Mouse (Mus musculus) fat pad, adult 2 months (tissue): ENCODE results near the gene Secisbp2.
"Not testable (repeated sequence)": the region's sequence is repeated elsewhere in the genome, so short reads cannot be mapped to it uniquely, and the experiment has no call there.

Experiments used
- DNase-seq: peaks from one replicate; pipeline ENCODE4 v3.0.0-alpha.2; 2011; ENCODE audit warnings: low read depth, low spot score; ENCODE audit errors: extremely low read depth

Secisbp2 gene

DNA sequence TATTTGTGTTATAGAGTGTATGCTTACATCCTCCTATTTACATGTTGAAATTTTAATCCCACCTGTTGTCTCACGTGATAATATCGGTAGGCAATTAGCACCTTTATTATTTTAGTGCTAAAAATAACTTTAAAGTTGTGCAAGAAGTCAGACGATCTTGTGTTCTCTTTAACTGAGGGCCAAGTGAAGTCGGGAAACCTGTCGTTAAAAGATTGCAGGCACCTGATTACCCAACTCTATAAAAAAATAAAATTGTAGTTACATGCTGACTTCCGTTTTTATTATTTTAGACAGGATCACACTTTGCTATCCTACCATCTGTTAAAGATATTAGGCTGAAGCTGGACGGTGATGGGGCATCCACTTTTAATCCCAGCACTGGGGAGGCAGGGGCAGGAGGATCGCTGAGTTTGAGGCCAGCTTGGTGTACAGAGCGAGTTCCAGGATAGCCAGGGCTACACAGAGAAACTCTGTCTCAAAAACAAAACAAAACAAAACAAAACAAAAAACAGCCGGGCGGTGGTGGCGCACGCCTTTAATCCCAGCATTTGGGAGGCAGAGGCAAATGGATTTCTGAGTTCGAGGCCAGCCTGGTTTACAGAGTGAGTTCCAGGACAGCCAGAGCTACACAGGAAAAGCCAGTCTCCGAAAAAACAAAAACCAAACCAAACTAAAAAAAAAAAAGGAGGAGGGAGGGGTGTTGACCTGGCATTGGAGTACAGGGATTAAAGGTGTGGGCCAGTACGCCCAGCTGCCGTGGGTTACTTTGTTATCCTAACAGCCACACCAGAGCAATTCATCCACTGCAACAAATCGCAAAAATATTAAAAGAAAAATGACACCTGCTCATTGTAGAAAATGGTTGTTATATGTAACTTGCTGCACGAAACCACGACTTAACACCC, 7.3 kb upstream of the Secisbp2 start:
- DNase-seq = no peak

DNA sequence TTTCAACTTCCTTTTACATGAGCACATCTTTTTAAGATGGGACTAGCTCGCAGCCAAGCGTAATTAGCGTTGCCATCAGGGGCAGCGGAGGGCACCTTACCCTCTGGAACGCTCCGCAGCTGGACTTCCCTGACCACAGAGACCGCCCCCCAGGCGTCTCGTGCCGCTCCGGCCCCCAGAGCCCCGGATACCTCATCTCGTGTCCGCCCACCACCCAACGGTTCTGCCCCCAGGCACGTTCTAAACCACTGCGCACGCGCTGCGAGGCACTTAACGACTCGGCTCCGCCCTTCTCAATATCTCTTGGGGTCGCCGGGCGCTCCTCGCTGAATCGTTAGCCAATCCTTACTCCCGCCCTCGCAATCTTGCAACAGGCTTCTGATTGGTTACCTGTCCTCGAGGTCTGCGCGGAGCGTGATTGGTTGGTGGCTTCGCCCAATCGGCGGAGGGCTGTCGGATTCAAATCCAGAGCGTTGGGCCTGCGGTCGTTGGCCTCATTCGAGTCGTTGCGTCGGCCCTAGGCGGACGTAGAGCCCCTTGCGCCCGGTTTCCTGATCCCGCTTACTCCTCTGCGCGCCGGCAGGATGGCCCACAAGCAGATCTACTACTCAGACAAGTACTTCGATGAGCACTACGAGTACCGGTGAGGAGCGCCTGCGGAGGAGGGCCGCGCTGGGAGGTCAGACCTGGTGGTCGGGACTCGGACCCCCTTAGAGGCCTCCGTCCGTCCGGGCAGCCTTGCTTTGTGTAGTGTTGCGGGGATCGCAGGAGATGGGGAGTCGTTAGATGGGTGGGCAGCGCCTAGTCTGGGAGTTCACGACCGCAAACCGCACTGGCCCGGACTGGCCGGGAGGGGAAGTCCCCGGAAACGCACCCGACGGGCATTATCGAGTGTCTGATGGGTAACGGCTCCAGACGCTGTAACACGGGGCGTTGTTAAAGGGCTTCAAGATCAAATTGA, 6.4 kb upstream of the Secisbp2 start, which contains the start of gene Cks2:
Gene Cks2 (plus strand): TSS at position 404 of the 961 bp plus-strand sequence.
- DNase-seq = peak; percentile 82

DNA sequence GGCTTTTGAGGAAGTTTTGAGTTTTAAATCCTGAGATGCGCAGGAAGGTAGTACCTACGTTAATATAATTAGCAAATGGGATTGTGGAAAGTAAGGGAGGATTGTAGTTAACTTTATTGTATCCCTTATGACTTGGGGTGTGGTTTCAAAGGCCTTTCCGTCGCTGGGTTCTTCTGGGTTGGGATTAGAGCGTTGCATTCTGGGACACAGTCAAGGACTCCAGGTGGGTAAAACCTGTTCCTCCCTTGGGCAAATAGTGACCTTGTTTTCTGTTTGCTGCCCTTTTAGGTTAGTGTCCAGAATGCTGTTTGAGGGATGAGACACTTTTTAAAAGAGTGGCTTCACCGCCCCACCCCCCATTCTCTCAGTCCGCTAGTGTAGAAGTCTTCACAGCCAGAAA, 5.6 kb upstream of the Secisbp2 start:
- no peak for DNase-seq

DNA sequence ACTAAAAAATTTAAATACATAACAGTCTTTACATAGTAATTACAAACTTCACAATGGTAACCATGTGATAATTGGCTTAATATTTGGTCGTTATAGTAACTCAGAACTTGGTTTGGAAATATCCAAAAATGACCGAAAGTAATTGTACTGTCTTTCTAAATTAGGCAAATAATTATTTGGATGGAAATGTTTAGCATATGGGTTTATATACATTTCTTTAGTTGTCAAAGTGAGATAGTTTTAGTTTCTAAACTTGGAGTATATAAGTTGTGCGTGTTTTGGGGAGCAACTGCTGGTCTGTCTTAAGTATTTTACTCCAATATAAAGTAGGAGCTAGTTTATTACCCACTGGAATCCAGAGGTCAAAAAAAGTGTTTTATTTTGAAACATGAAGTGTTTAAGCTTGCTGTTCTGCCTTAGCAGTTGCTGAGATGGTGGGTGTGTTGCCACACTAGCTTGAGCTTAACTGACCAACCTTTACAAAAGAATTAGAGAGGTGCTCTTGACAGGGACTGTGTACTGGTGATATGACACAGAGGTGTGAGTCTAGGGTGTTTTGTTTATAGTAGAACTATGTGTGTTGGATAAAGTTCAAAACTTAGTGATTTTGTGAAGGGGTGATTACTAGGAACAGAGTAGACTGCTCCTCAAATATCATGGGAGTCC, 5.0 kb upstream of the Secisbp2 start:
- no peak for DNase-seq

DNA sequence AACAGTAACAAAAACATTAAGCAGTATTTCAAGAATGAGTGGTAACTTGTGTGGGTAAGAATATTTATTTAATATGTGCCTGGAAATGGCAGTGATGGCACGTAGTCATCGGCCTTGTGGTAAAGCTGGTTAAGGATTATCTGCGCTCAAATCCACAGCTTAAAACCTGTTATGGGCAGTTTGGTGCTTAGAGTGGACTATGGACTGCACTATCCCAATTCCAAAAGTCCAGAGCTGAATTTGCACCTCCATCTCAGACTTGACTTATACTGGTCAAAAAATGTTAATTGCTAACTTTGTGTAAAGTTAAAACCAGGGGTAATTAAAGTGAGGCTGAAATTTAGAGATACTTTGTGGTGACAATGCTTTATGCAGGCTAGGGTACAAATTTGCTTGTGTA, 3.7 kb upstream of the Secisbp2 start:
- no peak for DNase-seq

DNA sequence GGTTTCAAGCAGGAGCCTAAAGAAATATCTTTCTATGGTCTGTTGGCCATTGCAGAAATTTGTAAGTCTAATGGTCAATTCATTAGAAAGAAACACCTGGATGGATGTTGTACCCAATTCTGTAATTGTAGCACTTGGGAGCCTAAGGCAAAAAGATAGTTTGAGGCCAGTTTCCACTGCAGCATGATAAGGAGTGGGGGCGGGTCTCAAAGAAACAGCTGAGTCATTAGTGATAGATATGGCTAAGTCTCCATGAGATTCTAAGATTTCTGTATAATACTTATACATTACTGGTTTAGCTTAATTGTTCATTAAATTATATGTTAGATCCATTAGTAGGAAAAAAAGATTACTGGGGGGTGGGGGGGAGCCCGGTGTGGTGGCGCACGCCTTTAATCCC, 3.3 kb upstream of the Secisbp2 start:
- no peak for DNase-seq

DNA sequence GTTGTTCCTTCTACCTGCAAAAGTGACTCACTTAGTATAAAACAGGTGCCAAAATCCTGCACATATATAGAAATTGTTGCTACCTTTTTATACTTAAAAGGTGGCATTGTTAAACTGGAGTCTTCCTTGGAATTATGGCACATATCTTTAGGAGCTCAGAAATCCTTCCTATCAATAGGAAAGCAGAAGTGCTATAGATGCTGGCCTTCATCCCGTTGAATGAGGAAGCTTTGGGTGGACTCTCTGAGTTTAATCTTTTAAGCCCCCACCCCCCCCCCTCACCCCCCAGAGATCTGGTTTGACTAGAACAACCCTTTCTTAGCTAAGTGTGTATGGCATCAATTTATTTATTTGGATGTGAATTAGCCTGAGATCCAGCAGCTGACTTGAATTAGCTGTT, 1.8 kb upstream of the Secisbp2 start:
- no peak for DNase-seq

DNA sequence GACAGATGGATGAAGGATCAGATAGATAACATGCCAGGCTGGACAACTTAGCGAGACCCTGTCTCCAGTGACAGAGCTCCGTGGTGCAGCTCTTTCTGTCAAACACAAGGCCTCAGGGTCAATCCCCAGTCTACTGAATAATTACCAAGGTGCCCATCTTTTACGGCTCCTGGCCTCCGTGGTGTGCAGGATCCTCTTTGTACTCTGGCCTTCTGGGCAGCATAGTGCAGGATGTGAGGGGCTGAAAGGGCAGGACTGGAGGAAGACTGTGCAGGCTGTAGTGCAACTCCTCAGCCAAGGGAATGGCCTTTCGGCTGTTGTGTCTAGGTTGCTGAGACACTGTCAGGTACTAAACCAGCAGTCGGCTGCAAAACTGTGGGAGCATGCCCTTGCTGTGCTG, 1.7 kb downstream of the Secisbp2 start:
- no peak for DNase-seq

DNA sequence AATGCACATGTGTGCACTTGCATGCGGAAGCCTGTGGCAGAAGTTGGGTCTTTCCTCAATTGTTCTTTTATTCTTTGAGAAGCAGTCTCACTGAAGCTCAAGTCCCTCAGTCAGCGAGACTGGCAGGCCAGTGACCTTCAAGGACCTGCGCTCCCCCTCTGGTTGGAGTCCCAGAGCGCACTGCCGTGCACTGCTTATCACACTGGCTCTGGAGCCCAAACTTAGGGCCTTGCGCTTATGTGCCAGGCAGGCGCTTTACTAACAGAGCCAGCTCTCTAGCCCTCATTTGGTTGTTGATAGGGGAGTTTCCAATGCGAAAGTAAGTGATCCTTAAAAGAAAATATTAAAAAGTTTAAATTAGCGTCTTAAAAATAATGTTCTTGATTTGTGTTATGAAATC, 2.5 kb downstream of the Secisbp2 start:
- no peak for DNase-seq

DNA sequence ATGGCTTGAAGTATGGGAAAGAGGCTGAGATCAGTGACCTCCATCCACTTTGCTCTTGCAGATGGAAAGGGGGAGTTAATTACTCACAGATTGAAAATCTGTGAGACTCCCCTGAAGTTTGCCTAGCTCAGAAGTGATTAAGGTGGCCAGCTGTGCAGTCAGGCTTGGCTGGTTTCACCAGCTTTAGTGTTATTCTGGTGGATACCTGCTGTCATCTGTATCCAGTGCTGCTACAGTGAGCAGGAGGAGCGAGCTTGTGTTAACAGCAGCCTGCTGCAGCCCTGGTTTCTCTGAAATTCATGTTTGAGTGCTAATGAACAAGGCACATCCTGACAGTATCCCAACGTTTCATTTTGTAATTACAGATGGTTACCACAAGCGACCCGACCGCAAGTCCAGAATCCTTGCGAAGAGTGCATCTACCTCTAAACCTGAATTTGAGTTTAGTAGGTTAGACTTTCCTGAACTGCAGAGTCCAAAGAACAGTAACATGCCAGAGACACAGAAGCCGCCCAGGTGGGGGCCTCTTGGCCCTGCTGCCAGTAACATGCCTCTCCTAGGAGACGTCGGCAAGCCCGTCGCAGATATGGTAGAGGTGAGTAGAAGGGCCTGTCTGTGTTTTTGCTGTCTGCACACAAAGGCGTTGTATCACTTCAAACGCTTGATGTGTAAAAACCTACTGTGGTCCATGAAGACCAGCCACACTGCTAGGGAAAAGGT, 5.2 kb downstream of the Secisbp2 start:
- DNase-seq = no peak

DNA sequence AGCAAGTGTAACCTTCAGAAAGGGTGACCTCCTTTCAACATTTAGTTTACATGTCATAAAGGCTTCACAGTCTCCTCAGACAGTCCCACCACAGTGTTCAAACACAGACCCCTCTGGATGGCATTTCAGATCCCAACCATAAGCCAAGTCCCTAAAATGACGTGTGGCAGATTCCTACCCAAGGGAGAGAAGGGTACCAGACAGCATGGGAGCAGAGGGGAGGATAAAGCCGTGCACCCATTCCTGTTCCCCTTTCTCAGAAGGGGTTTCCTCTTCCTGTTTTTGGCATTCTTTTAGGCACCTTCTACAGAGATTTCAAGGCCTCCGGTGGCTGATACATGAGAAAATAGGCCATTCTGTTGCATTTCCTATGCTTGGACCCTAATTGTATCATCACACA, 6.6 kb downstream of the Secisbp2 start:
- DNase-seq = no peak

DNA sequence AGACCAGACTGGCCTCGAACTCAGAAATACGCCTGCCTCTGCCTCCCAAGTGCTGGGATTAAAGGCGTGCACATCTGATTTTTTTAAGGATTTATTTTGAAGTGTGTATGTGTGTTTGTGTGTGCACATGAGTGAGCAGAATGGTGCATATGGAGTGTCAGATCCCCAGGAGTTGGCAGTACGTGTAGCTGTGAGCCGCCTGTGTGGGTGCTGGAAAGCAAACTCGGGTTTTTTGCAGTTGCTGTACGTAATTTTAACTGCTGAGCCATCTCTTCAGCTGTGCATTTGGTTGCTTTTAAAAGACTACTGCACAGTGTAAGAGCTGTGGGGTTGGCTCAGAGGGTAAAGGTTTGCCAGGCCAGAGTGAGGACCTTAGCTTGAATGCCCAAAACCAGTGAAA, 8.1 kb downstream of the Secisbp2 start:
- no peak for DNase-seq

DNA sequence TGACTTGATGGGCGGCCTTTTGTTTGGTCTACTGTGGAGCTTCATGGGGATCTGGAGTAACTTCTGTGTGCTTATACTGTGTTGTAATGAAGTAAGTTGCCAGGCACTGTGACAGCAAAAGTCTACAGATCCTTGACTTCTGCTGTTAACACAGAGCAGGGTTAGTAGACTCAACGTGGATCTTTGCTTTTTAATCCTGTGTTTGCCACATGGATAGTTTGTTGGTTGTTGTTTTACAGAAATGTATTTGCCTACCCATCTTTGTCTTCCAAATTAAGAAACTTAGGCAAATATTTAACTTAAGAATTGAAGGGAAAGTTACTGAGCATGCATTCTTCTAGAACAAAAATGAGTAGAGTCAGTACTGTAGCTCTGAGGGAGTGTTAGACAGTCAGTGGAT, 12.1 kb downstream of the Secisbp2 start:
- DNase-seq = no peak

DNA sequence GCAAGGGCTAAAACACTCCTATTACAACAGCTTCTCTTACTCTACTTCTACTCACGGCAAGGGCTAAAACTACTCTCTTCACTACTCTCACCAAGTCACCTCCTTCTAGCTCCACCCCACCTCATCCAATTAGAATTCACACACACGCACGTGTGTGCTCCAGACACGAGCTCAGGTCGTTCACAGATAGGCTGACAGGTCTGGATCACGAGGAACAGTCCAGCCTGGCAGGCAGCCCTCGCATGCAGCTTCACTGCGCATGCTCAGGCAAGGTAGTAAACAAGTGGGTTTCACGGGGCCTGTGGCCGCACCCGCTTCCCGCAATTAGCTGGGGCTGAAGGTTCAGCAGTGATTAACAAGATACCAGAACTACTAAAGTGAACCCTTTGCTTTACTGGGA, 16.7 kb downstream of the Secisbp2 start:
- DNase-seq = not testable (repeated sequence)

DNA sequence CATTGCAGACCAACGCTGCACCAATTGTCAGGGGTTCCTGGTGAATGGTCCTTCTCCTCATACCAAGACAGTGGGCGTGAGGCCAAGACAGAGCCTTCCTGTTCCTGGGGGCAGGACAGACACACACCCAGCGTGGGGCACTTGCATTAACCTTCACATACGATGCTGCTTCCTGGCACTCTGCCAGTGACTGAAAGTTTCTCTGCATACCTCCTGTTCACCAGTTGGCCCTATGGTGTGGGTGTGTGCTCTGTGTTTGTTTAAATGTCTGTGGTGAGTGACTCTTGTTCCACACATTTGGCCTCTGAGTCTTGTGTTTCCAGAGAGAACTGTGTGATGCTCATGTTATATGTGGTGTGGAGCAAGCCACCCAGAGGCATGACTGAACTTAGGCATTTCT, 25.1 kb downstream of the Secisbp2 start:
- no peak for DNase-seq

DNA sequence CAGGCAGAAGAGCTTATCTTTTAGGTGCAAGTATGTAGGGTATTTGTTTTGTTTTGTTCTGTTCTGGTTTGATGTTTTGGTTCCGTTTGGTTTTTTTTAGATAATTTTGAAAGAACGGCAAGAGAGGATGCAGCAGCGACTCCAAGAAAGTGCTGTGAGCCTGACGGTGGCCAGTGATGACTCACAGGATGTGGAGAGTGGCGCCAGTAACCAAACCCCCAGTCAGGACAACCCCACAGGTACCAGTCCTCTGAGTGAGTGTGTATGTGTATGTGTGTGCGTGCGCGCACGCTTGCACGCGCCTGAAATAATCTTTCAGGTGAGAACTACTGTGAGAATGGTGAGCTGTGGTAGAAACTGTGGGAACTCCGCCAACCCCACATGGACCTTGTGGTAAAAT, 25.5 kb downstream of the Secisbp2 start:
- no peak for DNase-seq

DNA sequence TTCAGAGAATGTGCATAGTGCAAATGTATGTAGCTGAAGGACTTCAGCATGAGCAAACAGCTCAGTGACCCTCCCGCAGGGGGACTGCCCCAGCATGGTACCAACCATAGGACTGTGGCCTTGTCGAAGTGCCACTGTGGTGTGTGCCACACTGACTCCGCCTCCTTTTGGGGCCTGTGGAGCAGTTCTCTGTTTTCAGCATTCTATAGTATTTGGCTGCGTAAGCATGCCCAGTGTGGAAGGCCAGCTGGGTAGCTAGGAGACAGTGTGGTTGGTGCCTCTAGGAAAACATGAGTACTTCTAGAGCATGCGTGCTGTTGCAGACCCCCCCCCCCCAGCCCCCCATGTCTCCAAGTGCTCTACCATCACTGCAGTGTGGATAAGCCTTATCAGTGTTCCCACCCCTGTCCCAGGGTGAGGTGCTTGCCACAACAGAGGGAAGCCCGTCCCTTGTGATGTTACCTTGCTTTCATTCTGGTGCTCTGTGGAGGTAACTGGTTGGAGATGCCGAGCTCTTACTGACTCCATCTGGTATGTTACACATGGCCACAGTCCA, 26.2 kb downstream of the Secisbp2 start:
- DNase-seq = no peak

DNA sequence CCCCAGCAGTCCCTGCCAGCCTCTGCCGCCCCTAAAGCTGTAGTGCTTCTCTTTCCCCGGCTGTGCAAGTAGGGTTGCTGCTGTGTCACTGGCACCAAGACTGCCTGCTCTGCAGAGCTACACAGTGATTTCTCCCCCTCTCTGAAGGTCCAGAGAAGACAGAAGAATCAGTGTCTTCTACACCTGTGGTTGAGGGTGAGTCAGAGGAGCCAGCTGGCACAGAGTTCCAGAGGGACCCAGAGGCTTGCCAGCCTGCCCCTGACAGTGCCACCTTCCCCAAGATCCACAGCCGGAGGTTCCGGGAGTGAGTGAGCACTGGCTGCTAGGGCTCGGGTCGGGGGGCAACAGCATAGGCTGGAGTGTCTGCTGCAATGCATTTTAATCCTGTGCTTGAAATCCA, 27.2 kb downstream of the Secisbp2 start:
- no peak for DNase-seq

DNA sequence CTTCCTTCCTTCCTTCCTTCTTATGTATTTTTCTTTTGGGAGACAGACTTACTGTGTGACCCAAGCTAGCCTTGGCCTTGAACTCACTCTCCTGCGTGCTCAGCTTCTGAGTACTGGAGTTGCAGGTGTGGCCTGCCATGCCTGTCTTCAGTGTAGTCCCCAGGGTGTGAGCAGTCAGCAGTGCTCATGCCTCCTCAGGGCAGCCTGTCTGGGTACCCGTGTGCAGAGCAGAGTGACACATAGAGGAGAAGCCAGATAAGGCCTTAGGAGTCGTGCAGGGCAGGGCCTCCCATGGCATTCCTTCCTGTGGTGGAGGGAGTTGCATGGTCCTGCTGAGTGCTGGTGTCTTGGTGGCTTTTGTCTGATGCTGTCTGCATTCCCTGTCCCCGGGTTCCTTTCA, 27.8 kb downstream of the Secisbp2 start:
- DNase-seq = no peak

DNA sequence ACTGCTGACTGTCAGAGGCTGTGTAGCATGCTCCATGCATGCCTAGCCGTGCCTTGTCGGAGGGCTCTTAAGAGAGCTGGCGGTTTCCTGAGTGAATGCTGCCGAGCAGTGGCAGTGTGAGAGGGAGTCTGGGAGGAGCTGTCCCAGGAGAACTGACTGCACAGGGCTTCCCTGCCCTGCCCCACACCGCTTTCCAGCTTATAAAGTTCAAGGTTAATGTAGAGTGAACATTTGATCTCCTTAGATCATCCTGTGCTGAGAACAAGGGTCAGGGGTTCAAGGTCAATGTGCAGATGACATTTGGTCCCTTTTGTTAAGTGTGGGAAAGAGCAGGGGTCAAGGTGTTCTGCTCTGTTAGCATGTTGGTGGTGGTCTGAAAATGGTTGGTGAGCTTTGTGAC, 29.6 kb downstream of the Secisbp2 start:
- no peak for DNase-seq
